Mouse (Mus musculus) heart, postnatal 4 days (tissue): ENCODE data around the gene Nav2. TPM values are rescaled to one million over a fixed set of nuclear protein-coding genes. Genes with fewer than 3 reads are reported as not detected.
A peak's percentile ranks its signal among the peaks of the same experiment; 100 is the strongest.

Source experiments
- DNase-seq: peaks from one replicate; pipeline ENCODE4 v3.0.0; 2021
- total RNA-seq, 2 experiments: library from RNA; stranded (reverse); gene quantifications; 2 replicates each; pipeline ENCODE4 v1.2.3; 2021

Gene Nav2
- 100 to 1,000 TPM; 106 to 112 TPM for total RNA-seq

DNA sequence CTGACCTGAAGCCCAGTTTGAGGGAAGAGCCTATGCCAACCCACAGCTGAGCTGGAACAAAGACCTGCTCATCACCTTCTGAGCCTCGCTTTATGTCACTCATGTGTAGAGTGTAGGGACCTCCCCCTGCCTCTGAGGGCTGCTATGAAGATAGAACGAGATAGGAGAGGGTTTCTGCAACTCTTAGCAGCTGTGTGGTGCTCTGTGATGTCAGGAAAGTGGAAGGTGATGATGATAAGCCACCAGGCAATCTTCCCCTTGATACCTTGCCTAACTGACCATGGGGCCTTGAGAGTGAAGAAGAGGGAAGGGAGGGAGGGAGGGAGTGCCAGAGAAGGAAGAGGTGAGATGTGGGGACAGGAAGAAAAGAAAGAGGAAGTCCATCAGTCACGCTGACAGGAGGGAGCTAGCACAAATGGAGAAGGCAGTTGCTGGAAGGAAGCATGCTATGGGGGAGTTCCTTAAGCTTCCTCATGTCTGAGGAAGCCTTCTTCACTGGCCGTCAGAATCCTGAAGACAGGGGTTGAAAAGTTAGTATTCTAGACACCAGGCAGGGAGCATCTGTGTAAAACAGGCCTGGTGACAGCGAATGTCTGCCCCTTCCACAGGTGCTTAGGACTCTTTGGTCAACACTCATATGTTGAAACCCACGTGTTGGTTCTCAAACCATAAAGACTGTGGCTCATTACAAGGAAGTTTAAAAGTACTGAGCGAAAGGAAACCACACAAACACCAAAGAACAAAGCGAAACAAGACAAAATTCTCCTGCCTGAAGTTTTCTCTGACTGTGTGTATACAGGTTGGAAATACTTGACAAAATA, at the start of gene Nav2:
Nav2 (plus strand) TSS at position 196 of the 821 bp plus-strand sequence.
- no peak for DNase-seq

- no peak for DNase-seq
Measured at GRCm38 (mm10) chr7:48859362-48859761, 49.2 kb upstream of the Nav2 start.

GRCm38 (mm10) chr7:48860948-48861347, 47.6 kb upstream of the Nav2 start:
- no peak for DNase-seq

DNA sequence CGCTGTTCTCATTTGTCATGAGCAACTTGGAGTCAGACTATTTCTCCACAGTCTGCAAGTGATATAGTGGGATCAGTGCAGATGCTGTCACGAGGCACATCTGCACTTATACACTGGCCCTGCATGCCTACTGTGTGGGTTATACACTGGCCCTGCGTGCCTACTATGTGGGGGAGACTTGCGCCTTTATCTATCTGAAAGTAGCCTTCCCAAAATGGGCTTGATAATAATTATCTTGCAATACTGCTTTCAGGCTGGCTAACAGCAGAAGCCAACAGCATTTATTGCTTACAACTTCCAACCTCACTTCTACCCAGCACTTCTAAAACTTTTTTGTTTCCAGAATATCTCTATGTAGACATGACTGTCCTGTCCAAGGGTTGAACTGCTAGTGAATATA, 46.7 kb upstream of the Nav2 start:
- no peak for DNase-seq

- no peak for DNase-seq
Measured at GRCm38 (mm10) chr7:48864199-48864598, 44.3 kb upstream of the Nav2 start.

GRCm38 (mm10) chr7:48864671-48865458, 43.7 kb upstream of the Nav2 start:
- no peak for DNase-seq

DNA sequence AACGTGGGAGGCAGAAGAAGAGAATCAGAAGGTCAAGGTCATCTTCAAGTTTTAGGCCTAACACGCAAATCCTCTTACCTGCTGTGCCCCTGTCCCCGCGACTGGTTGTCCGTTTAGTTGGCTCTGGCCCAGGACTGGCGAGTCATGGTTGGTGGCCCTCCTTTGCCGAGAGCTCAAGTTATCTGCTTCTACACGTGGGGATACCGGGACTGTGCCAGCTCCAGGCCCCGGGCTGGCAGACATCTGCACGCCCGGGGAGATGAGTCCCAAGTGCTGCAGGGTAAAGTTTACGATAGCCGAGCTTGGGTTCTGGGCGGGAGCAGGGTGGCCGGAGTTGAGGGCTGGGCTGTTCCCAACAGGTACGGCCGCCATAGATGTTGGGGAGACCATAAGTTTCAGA, 40.9 kb upstream of the Nav2 start:
- DNase-seq = peak; percentile 57

DNA sequence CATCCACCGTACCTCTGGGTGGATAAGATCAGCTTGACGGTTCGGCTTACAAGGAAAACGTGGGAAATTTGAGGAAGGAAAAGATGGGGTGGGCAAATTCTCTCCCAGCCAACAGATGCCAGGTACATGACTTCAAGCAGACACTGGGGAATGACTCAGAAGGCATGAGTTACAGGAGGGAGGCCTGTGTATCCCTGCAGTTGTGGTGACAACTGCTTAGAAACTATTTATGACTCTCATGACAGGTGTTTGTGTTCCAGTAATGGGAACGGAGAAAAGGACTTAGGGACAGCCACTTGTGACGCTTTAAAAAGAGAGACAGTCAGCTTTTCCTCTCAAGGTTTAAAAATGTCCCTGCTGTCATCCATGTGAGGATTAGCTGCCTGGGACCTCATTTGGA, 38.4 kb upstream of the Nav2 start:
- no peak for DNase-seq

- DNase-seq = no peak
Measured at GRCm38 (mm10) chr7:48870579-48871180, 37.8 kb upstream of the Nav2 start.

DNA sequence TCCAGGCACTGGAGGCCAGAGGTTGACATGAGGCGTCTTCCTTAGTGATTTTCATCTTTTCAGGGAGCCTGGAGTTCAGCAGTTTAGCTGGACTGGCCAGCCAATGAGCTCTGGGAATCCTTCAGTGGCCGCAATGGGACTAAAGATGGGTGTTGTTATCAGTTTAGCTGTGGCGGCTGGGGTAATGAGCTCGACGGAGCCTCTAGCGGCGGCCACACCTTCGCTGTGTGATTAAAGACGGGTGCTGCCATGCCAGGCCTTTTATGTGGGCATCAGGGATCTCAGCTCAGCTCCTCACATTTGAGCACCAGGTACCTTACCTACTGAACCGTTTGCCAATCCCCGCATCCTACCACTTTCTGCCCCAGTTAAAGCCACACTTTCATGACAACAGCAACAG, 37.2 kb upstream of the Nav2 start:
- no peak for DNase-seq

GRCm38 (mm10) chr7:48875096-48875495, 33.4 kb upstream of the Nav2 start:
- DNase-seq = no peak

DNA sequence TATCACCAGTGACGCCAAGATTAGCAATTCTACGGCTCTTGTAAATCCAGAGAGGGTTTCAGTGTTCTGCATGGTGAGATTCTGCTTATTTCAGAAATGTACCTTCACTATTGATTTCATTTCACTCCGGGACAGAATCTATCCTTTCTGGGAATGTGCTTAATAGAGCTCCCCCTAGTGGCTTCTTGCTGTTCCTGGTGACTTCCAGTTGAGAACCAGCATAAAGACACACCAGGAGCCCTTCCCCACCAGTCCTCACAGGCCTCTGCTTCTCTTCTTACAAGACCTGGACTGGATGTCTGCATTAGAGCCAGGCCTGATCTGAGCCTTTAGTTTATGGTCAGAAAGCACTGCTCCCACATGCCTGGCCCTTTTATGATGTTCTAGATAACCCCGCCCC, 32.0 kb upstream of the Nav2 start:
- DNase-seq = peak; percentile 67

- no peak for DNase-seq
Measured at GRCm38 (mm10) chr7:48877786-48878390, 30.6 kb upstream of the Nav2 start.

- DNase-seq = no peak
Measured at GRCm38 (mm10) chr7:48879574-48879973, 28.9 kb upstream of the Nav2 start.

DNA sequence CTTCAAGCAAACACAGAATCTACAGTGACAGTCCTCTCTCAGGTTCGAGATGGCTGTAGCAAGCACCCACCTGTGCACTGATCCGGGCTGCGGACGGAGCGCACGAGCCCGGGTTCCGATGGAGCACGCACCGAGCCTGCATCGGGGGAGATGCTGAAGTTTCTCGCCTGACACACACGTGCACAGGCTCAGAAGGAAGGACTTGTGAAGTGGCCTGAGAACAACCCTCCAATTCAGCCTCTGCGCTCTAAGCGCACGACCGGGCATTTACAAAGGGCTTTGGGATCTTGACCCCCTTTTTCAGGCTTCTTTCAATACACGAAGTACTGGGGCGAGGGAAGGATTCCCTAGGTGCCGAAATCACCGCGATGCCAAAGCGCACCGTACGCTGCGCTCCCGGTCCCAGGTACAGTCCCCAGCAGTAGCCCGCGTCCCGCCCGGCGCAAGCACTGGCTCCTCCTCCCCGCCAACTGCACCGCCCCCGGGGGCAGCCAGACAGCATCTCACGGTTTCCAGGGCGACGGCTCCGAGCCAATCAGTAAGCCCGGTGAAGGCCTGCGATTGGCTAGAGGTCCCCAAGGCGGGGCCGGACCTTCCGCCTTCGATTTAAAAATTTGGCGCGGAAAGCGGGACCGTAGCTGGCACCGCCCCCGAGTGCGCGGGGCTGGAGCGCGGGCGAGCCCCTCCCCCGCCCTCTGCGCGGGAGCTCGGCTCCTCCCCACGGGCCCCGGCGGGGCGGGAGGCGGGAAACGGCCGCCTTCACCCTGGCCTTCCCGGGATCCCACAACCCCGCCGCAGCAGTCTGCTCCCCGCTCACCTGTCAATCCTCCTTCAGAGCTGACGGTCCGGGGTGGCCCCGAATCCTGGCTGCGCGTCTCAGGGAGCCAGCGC, 27.7 kb upstream of the Nav2 start:
- DNase-seq = peak; percentile 98

- peak; percentile 86 for DNase-seq
Measured at GRCm38 (mm10) chr7:48881486-48881885, 27.0 kb upstream of the Nav2 start, which contains the start of gene E2f8. Gene E2f8, minus strand, starts transcription at chr7:48881596.

- DNase-seq = peak; percentile 22
Measured at GRCm38 (mm10) chr7:48881971-48882609, 26.4 kb upstream of the Nav2 start.

DNA sequence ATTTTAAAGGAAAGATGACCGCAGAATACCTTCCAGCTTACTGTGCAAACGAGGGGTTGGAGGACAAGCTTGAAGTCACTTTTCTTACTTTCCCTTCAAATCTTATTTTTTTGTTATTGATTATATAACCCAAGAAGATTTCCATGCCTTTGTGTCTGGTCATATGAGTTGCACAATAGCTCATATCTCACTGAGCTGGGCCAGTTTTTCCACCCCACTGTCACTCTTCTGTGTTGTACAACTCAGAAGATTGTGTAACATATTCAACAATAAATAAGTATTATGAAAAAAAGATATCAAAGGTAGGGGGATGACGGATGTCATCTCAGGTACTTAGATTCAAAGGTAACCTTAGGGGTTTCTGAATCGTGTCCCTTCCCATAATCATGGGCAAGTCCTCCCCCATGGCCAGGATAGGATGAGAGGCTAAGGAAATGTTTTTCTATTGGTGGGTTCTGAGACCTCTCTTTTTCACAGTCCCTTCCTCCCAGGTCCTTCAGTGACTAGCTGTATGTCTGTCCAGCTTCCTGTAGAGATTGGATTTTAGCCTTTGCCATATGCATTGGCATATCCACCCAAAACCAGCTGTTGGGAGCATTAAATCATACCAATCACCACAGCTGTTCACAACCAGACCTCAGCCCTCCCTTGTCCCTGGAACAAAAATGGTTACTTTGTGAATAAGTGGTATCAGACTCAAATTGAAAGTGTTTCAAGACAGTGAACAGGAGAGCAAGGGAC, 24.8 kb upstream of the Nav2 start:
- DNase-seq = no peak

GRCm38 (mm10) chr7:48884266-48884611, 24.3 kb upstream of the Nav2 start:
- DNase-seq = no peak

- DNase-seq = no peak
Measured at GRCm38 (mm10) chr7:48887973-48888372, 20.5 kb upstream of the Nav2 start.

GRCm38 (mm10) chr7:48888751-48889150, 19.8 kb upstream of the Nav2 start:
- no peak for DNase-seq
